Mouse (Mus musculus) mouse trophoblast stem cell (cell line): ENCODE measurements at regions not wholly inside any gene's neighbourhood (a gene's known extent, or its start where the extent isn't known, plus 50 kb on each side); places are given as distances from the start of the nearest gene placed in this dataset.
"Not testable (repeated sequence)": the region's sequence is repeated elsewhere in the genome, so short reads cannot be mapped to it uniquely, and the experiment has no call there.

Source experiments
- in situ Hi-C, 2 experiments: fragments of 300-500 bp; cut with MseI, MboI; formaldehyde crosslinking; loops; 2 replicates in 1 of 2; 3 replicates in 1 of 2; pipeline ENCODE4 v1.15.1; 2025

DNA sequence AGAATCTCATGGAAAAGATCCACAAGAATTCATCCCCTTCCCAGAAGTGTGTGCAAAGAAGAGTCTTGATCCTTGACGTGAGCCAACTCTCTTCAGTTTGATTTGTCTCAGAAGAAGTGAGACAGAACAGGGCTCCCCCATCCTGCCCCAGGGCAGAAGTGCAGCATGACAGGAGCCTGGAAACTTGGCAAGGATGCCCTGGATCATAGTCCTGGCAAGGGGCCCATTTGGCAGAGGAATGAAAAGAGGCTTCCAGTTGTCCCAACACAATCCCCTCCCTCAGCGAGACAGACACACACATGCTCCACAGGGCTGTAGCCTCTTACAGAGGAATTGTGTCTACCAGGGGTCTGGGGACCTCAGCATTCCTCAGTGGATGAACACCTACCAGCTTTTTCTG is 102.7 kb downstream of the Ptpn20 start:
- in situ Hi-C loops, result loop anchor here in 1 of 2 experiments (5.0 kb wide), 1 partner anchor 241 kb away; no protein-coding TSS in a partner anchor

DNA sequence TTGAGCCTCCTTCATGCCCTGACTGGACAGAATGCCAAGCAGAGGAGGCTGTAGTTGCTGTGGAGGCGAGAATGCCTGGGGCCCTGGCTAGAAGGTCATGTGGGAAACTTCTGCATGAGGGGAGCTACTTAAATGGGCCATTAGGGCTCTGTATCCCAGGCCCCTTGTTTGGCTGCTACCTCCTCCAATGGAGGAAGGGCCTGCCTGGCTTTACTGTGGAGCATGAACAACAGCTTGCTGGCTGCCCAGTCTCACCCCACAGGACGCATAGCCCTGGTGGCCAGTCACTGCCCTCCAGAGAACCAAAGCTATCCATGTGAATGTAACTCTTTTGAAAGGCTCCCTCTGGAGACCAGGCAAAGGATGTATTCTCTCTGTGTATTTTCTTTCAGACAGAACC is 105.2 kb downstream of the Ptpn20 start:
- in situ Hi-C loops, result loop anchor here in 1 of 2 experiments (5.0 kb wide), 1 partner anchor 238 kb away; no protein-coding TSS in a partner anchor

DNA sequence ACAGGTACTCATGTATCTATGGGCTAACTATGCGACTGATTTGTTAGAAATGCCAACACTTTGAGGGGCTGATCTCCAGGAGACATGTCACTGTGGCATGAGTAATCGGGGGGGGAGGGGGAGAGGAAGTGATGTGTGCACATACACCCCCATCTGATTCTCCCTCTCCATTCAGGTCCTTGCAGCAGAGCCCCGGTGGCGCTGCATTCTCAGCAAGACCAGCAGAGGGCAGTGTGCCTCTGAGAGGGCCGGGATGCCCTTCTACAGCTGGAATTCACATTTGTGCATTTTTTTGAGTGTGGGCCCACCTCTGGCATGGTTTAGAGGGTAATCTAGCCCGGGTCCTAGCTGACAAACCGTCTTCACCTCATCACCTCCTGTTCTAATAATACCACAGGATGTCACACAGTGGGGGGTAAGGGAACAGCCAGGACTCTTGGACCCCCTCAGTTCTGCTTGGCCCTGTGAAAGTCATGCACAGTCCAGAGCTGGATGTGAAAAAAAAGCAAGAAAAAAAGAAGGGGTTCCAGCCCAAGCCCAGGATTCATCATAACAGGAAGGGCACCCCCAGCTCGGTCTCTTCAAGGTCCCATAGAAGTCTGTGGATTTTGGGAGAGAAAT is 106.5 kb downstream of the Ptpn20 start:
- in situ Hi-C loops, result no loop called here

DNA sequence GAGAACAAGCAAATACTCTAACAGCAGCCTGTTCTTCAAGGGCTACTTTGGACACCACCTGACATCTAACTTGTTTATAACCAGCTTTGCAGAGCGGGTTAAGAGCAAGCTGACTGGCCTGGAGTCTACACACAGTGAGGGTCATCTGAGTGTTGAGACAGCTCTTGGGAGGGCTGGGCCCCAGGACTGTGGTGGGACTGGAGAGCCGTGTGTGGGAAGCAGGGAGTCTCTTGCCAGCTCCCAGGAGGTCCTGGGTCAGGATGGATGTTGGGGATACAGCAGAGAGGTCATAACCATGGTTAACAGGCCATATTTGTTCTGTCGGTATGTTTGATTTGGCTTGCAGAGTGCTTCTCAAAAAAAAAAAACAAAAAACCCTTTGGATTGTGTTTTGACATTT is 107.8 kb downstream of the Ptpn20 start:
- in situ Hi-C loops, result no loop called here

DNA sequence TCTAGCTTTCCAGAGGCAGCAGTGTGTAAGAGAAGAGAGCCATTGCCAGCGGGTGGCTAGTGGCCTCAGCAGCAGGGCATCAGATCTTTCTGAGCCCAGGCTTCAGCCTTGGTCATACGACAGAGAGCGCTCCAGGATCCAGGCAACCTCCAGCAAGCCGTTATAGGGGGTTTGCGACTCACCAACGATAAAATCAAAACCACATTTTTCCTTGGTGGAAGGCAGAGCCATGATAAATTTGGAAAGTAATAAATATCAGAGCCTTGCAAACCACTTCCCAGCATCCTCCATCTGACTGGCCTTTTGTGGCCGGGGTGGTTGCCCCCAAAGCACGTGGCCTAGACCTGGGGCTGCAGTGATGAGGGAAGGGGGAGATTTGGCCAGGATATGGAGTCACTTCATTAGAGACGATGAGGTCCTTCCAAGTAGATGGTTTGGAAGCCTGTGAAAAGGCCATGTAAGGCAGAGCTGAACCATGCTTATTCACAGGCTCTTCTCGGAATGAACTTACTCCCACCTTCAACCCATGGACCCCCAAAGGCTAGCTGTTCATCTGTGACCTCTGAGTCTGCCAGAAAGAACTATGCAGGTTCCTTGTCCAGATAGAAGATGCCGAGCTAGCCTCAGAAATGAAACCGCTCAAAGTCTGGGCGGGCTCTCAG is 110.9 kb downstream of the Ptpn20 start:
- in situ Hi-C loops, result no loop called here

DNA sequence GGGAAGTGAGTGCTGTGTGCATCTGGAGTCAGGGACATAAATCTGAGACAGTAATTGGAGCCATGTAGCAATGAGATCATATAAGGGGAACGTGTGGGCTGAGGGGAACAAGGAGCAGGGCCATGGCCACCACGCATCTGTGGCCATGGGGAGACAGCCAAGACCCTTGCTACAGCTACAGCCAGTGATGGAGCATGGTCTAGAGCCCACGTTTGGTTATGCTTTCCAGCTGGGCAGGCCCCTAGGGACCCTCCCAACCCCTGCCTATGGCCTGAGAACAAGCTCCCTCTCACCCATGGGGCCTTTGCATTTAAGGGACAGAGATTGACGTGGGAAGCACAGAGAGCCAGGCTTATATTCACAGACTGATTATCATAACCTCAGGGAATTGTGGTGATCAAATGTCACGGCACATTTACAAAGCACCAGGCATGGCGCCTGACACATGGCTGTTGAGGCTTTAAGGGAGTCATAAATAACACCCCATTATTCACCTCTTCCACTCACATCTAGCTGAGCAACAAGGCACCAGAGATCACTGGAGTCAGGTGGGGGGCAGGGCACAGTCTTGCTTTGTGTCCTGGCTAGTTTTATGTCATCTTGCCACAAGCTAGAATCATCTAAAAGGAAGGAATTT is 118.8 kb downstream of the Ptpn20 start:
- in situ Hi-C loops, result no loop called here

DNA sequence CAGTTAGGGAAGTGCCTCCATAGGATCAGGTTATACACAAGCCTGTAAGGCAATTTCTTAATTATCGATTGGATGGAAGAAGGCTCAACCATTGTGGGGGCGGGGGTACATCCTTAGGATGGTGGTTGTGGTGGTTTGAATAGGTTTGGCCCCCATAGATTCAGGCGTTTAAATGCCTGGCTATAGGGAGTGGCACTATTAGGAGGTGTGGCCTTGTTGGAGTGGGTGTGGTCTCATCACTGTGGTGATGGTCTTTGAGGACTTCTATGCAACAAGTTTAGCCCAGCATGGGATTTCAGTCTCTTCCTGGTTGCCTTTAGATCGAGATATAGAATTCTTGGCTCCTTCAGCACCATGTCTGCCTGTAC is 119.3 kb downstream of the Ptpn20 start:
- in situ Hi-C loops, result no loop called here

DNA sequence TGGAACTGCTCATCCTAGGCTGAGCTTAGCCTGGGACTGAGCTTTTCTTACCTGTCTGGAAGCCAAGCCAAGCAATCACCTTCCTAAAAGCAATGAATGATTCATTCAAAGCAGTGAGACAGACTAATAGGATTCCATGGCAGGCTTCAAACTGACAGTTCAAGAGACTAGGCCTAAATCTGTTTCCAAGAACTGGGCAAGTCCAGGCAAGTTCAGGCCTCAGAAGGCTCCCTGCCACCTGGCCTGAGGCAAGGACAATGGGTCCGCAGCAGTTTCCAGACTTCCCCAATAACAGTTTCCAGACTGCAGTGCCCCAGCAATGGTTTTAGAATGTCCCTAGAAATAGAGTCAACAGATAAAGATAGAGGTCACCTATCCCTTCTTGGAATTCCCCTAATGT is 123.5 kb downstream of the Ptpn20 start:
- in situ Hi-C loops, result no loop called here

DNA sequence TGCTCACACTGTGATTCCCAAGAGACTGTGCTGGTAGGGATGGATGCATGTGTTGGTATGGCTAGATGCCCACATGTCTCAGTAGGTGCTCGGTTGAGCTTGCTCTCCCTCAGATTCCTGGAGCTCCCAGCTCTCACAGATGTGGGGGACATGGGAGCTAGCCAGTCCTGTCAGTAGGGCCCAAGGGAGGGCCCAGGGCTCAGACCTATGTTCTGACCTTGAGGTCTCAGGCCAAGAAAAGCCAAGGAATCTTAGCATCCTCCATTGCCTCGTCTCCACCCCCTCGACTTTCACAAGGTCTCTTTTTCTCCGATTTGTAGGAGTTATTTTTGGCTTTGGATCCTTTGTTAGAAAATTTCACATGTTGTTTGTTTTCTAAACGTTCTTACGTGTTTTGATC is 130.6 kb downstream of the Ptpn20 start:
- in situ Hi-C loops, result no loop called here

DNA sequence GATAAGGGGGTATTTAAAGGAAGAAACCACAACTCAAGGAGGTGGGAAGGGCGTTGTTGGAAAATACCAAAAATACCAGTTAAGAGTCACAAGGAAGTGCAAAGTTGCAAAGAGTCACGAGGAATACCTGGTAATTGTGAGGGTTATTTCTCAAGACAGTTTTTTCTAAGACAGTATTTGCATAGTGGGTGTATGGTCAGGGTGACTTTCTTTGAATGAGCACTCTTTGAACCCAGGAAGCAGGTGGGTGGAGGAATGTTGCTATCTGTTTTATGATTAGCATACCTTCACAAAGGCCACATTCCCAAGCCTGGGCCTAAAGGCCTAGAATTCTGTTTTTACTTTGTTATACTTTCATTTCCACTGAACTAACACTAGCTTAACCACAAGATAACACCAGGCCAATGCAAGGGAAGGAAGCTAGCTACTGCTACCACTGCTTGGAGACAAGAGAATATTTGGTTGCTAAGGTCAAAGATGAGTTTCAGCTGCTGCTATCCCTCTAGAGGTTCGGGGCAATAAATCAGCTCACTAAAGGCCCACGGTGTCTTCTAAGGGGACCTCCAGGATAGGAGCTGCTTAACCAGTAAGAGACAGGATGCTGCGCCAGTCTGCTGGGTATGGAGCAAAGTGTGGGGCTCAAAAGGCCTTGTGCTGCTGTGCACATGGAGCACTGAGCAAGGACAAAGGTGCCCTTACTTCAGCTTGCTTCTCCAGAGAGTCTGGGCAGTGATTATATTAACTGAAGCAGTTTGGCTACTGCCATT is 133.6 kb downstream of the Ptpn20 start:
- in situ Hi-C loops, result not testable (repeated sequence)

DNA sequence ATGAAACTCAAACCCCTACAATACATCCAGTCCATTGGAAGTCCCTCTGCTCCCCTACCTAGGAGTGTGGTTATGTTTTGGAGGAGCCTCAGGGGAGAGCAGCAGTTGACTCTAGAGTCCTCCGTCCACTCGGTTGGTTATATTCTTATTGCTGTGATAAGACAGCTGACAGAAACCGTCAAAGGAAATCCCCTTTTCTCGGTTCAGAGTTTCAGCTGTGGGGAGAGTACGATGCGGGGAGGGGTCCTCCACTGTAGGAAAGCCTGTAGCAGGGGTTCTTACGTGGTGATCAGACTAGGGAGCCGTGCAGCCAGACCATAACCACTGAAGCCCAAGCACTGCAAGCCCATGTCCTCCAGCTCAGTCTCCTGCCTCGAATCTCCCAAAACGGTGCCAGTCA is 137.5 kb downstream of the Ptpn20 start:
- in situ Hi-C loops, result no loop called here

DNA sequence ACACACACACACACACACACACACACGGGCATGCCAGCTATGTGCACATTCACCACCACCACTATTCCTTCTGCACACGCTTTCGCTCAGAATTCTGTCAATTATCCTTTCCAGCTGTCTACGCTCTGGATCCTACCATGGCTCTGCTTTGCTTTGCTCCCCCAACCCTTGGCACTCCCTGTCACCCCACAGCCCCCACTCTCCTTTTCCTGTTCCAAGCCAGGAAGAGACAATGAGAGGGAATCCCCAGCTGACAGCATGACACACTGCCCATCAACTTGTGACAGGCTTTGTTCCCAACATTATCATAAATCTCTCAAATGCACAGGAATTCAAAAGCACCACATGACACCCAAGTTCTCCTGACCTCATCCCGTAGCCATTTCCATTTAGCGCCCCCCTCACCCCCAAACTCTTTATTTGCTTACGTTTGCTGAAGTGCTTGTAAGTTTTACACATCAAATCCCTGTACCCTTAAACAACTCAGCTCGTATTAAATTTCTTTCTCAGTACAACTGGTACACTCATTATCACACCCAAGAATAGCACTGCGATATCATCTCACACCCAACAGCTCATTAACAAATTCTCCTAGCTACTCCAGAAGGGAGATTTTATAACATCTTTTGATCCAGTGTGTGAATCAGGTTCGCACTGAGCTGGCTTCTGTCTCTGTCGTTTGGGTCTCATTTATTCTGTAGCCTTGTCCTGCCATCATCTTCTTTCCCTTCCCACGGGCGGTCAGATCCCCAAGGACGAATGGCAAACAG is 140.3 kb downstream of the Ptpn20 start:
- in situ Hi-C loops, result no loop called here

DNA sequence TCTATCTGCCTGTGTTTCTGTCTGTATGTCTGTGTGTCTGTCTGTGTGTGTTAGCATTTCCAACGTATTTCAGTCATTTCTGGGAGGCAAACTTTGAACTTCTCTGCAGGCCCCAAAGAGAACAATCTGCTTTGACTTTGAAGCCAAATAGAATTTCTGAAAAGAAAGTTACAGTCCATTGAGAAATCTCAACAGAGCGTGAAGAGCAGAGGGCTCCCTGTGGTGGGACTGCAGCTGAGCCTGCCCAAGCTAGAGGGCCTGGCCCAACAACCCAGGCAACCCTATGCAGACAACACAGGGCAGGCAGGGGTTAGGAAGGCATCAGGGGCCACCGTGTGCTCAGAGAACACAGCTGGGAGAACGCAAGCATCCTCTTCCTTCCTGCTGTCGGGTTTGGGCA is 143.7 kb downstream of the Ptpn20 start:
- in situ Hi-C loops, result no loop called here

DNA sequence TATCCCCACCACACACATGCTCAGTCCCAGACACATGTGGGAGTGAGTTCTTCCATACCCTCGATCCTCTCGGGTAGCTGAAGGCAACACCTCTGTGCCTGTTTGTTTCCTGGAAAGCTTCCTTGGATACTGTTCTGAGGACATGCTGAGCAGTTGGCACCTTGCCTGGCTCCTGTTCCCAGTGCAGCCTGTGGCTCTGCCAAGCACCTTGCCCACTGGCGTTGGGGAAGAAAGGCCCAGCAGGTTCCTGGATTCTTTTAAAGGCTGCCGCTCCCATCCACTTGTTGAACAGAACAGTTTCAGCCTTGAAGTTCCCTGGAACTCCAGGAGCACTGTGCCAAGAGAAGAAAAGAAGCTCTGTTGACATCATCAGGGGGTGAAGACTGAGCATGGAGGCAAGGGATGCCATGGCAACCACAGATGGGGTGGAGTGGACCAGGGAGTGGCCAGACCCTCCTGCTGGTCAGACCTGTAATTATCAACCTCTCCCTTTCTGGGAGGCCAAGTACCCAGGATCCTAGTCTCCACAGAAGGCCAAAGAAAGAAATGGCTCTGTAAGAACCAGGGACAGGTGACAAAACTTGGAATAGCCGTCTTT is 145.5 kb downstream of the Ptpn20 start:
- in situ Hi-C loops, result no loop called here

DNA sequence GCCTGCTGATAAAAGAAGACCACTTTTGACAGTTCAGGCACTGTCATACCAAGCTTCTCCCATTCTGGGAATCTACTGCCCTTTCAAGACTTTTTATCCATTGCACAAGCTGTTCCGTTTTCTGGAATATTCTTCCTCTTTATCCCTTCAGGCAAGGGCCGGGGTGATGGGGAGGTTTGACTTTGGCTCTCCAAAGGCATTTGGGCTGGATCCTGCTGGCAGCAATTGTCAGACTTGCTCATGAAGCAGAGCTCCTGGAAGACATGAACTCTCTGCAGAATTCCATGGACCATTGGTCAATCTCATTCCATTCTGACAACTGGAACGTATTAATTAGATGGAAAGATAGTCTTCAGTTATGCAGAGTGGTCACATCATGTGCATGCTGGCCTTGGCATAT is 146.6 kb downstream of the Ptpn20 start:
- in situ Hi-C loops, result no loop called here

DNA sequence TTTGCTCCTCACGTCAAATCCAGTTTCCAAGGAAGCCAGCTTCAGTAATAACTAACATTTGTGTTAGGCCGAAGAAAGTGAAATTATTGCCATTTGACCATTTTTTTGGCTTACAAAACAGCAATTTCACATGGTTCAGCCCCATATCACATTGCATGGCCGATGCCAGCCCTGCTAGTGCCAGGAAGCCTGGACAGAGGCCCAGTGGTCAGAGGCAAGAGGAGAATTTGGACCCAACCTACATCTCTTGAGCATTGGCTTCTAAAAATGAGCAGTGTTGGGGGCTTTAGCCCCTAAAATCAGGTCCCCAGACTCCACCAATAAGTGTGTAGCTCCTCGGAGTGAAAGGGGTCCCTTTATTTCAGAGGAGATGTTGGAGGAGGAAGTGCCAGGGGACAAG is 157.2 kb downstream of the Ptpn20 start:
- in situ Hi-C loops, result no loop called here

DNA sequence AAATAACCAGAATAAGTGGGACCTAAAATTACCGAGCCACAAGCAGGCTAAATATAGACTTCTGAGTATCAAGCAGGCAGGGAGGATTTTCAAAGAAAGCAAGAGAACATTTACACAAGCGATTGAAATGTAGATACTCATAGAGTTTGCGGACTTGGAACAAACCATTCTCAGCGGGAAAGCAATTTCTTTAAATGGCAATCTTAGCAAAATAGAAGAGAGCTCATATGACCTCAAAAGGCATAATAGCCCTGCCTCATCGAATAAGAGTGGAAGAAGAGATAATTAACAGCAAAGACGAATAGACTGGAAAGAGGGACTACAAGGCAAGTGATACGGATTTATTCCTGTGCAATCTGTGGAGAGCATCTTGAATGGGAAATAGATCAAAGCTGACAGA is 163.7 kb upstream of the Gdf10 start:
- in situ Hi-C loops, result no loop called here

DNA sequence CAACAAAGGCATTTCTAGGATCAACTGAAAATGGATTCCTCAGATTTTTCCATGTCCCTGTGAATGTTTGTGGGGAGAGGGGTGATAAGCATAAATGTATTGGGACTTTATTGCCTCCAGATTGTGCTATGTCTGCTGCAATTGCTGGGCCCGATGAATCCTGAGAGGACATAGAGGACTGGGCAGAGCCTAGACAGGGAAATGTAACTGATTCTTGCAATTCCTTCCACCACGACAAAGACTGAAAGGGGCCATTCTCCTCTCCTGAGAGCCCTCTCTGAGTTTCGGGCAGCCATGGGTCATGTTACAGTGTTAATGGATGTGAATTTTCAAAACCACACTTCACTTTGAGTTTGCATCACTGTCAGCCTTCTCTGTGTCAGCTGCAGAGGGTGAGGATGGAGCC is 159.7 kb upstream of the Gdf10 start:
- in situ Hi-C loops, result no loop called here

DNA sequence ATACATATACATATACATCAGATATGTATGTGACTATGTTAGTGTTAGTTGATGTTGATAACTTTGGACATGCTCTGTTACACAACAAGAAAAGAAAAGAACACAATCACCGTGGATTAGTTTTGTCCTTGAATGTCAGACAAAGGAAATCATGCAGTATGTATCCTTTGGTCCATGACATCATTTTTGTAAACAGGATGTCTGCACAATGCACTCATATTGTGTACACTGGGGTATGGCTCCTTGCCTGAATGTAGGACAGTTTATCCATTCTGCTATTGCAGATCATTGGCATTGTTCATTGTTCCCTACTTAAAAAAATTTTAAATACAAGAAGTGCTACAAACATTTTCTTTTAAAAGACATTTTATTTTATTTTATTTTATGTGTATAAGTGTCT is 157.6 kb upstream of the Gdf10 start:
- in situ Hi-C loops, result no loop called here

DNA sequence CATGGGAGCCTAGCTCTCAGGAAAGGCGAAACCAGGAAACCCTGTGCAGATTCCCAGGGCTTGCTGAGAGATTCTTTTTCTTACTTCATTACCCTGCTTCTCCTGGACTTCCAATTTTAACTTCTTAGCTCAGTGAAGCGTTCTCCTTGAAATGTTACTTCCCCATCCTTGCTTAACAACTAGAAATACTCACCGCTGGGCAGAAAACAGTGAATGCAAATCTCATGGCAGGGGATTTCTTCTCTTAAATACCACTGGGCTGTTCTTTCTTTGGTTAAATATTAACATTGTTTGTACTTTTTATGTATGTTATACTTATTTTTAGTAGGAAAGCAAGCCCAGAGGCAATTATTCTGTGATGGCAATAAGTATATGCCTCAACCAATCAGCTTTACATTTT is 151.0 kb upstream of the Gdf10 start:
- in situ Hi-C loops, result no loop called here

DNA sequence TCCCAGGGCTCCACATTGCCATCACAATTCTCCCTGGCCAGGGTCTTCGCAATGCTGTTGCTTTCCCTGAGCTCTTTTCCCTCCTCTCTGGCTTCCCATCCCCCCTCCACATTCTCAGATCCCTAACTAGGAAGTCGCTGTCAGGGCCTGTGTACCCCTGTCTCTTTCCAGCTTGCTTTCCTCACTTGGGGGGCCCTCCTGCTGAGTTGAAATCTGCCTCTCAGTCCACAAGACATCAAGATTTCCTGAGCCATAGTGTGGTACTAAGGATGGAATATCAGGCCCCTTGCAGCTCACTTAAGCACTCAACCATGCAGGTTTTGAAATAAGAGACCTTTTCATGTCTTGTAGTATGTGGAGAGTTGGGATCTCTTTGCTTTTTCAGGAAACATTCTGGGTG is 133.8 kb upstream of the Gdf10 start:
- in situ Hi-C loops, result no loop called here
